Mouse (Mus musculus) CH12.LX (cell line): ENCODE data around the gene Tgfbr3. TPM values are rescaled to one million over a fixed set of nuclear protein-coding genes. Genes with fewer than 3 reads are reported as not detected.

Source experiments
- DNase-seq: peaks from one replicate; pipeline ENCODE4 v3.0.0-alpha.2; 2013; ENCODE audit errors: extremely low read depth
- H3K27ac ChIP-seq: 2 replicates; pipeline ENCODE4 v1.5.1; 2012; ENCODE audit warnings: low read depth, mild to moderate bottlenecking, control low read depth, moderate library complexity; ENCODE audit not compliant: insufficient read depth
- H3K27me3 ChIP-seq: replicated peaks from 2 replicates; pipeline ENCODE3; 2012; ENCODE audit warnings: inconsistent platforms
- H3K36me3 ChIP-seq, 2 experiments: replicated peaks in 1 of 2; 2 replicates each; pipeline versions ENCODE3 to v1.6.1; 2012; ENCODE audit warnings: inconsistent platforms in 1 of 2, low read length in 1 of 2, mild to moderate bottlenecking in 1 of 2, mixed read lengths in 1 of 2, moderate library complexity in 1 of 2; ENCODE audit not compliant: control insufficient read depth in 1 of 2, insufficient read depth in 1 of 2
- H3K4me1 ChIP-seq, 2 experiments: 2 replicates each; pipeline ENCODE4 v1.6.1; 2012; ENCODE audit warnings: inconsistent platforms in 1 of 2, moderate library complexity in 1 of 2; ENCODE audit not compliant: insufficient read depth in 2 of 2, control insufficient read depth in 1 of 2
- H3K4me2 ChIP-seq: 2 replicates; pipeline ENCODE4 v1.6.1; 2012; ENCODE audit warnings: low read depth, mild to moderate bottlenecking, control low read depth; ENCODE audit not compliant: poor library complexity, insufficient read depth, severe bottlenecking
- H3K4me3 ChIP-seq, 3 experiments: fragments of 150-350 bp in 1 of 3; sonication (generic) in 1 of 3; replicated peaks in 1 of 3; 2 replicates each; pipeline versions ENCODE3 to v1.5.1; 2011 to 2012; ENCODE audit warnings: low read depth in 2 of 3, low read length in 2 of 3, mild to moderate bottlenecking in 2 of 3, moderate library complexity in 2 of 3, control low read depth in 1 of 3, improper control_type of control experiment in 1 of 3, inconsistent platforms in 1 of 3, mixed read lengths in 1 of 3; ENCODE audit not compliant: poor library complexity in 1 of 3
- H3K79me2 ChIP-seq: replicated peaks from 2 replicates; pipeline ENCODE4 v1.6.1; 2012; ENCODE audit warnings: mild to moderate bottlenecking, moderate library complexity; ENCODE audit not compliant: control insufficient read depth, poor library complexity, insufficient read depth, severe bottlenecking; ENCODE audit errors: extremely low read depth
- H3K9ac ChIP-seq: 2 replicates; pipeline ENCODE4 v1.6.1; 2012; ENCODE audit warnings: low read depth, mild to moderate bottlenecking, control low read depth, moderate library complexity; ENCODE audit not compliant: insufficient read depth
- H3K9me3 ChIP-seq: replicated peaks from 2 replicates; pipeline ENCODE3; 2012; ENCODE audit warnings: low read length, inconsistent platforms, mixed read lengths
- CHD2 ChIP-seq: IDR thresholded peaks from 2 replicates; pipeline ENCODE4 v1.6.1; 2011; ENCODE audit warnings: low read length, improper control_type of control experiment
- ETS1 ChIP-seq: conservative IDR thresholded peaks from 2 replicates; pipeline ENCODE4 v1.6.1; 2012; ENCODE audit warnings: low read depth, mild to moderate bottlenecking, inconsistent platforms, low read length, improper control_type of control experiment, moderate library complexity
- HCFC1 ChIP-seq: IDR thresholded peaks from 2 replicates; pipeline ENCODE4 v1.6.1; 2012; ENCODE audit warnings: low read depth, mild to moderate bottlenecking, inconsistent platforms, low read length, improper control_type of control experiment
- MAFK ChIP-seq: IDR thresholded peaks from 2 replicates; pipeline ENCODE4 v1.6.1; 2011; ENCODE audit warnings: low read length, improper control_type of control experiment; ENCODE audit not compliant: insufficient replicate concordance
- MAX ChIP-seq: IDR thresholded peaks from 2 replicates; pipeline ENCODE4 v1.6.1; 2011; ENCODE audit warnings: low read length, improper control_type of control experiment
- MXI1 ChIP-seq: IDR thresholded peaks from 2 replicates; pipeline ENCODE4 v1.6.1; 2011; ENCODE audit warnings: mild to moderate bottlenecking, low read depth, low read length, improper control_type of control experiment
- NELFE ChIP-seq: IDR thresholded peaks from 2 replicates; pipeline ENCODE4 v1.6.1; 2011; ENCODE audit warnings: low read depth, low read length, improper control_type of control experiment
- NRF1 ChIP-seq: IDR thresholded peaks from 2 replicates; pipeline ENCODE4 v1.6.1; 2014; ENCODE audit warnings: low read depth, mild to moderate bottlenecking, inconsistent platforms, low read length, improper control_type of control experiment, moderate library complexity
- ZMIZ1 ChIP-seq: IDR thresholded peaks from 2 replicates; pipeline ENCODE4 v1.6.1; 2012; ENCODE audit warnings: low read depth, mild to moderate bottlenecking, inconsistent platforms, low read length, improper control_type of control experiment
- dilution Hi-C: fragments of 300-500 bp; cut with MboI; formaldehyde crosslinking; loops from 2 replicates; pipeline ENCODE4 v1.14.3; 2020; ENCODE audit warnings: low sequenced_read_pairs; ENCODE audit not compliant: extremely low pct_unique_long_range_greater_than_20kb, extremely low pct_ligation_motif_present
- in situ Hi-C: fragments of 300-500 bp; cut with MboI; formaldehyde crosslinking; loops from 3 replicates; pipeline ENCODE4 v1.14.3; 2019; ENCODE audit warnings: low sequenced_read_pairs, low pct_ligation_motif_present, low pct_unique_long_range_greater_than_20kb, mixed read lengths
- polyA plus RNA-seq: library from polyadenylated mRNA; unstranded; fragments of >175 nt; gene quantifications from 2 replicates; pipeline ENCODE4 v1.2.1, GENCODE M21; 2012; ENCODE audit warnings: low read depth; ENCODE audit not compliant: insufficient read length
- total RNA-seq, 2 experiments: library from RNA; depleted of rRNA; stranded (reverse); fragments of 300-350 nt in 1 of 2; fragments of >200 nt in 1 of 2; gene quantifications; 2 replicates each; pipeline ENCODE4 v1.2.3; 2012 to 2014

Gene Tgfbr3
- total and polyA plus RNA-seq, 3 experiments = 0.13 to 0.46 (median 0.30) TPM

- H3K9me3 ChIP-seq = no peaks in the 10 kb centered on the region
- no peaks in the 10 kb centered on the region for H3K27me3 ChIP-seq
- no peaks in the 10 kb centered on the region for H3K36me3 ChIP-seq
- H3K4me1 ChIP-seq = peaks cover 5 to 9% of the 10 kb centered on the region in 2 experiments
- no peak overlapping the region for H3K9ac ChIP-seq
- dilution Hi-C loops (no loop called here), in situ Hi-C loops (no loop called here)
- no peaks in the 10 kb centered on the region for H3K79me2 ChIP-seq
- H3K4me3 ChIP-seq = no peak overlapping the region
- no peak overlapping the region for H3K27ac ChIP-seq
- TF ChIP-seq NELFE (no peak), MAFK (no peak)
- H3K4me2 ChIP-seq = no peak overlapping the region
- no peak for DNase-seq
These were observed 86.4 kb downstream of the Tgfbr3 start for GRCm38 (mm10) chr5:107202801-107203559.

DNA sequence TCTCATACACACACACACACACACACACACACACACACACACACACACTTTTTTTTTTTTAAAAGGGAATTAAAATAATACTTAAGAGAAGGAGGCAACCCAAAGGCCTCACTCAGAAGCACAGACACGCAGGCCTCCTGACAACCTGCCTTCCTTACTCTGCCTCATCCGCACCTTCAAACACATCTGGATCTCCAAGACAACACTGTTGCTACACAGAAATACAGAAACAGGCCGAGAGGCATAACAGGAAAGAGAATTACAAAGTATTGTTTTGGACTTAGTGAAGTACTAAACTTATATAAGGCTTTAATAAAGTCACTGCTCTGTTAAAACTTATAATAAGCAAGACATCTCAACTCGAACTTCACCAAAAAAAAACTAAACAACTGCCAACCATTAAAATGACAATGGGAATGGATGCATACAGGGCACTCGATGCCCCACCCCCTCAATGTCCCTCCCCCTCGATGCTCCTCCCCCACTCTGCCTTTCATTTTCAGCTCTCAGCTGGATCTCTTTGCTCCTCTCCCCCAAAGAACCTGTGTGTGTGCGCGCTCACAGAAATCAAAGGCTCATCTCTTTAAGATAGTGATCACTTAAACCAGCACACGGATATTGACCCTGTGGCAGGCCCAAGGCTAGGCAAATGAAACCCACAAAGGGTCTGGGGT is 87.8 kb downstream of the Tgfbr3 start:
- dilution Hi-C loops (no loop called here), in situ Hi-C loops (no loop called here)
- H3K79me2 ChIP-seq = no peaks in the 10 kb centered on the region
- H3K4me3 ChIP-seq = no peak overlapping the region
- no peaks in the 10 kb centered on the region for H3K9me3 ChIP-seq
- no peak for TF ChIP-seq MXI1
- TF ChIP-seq NRF1 = no peak
- no peak for TF ChIP-seq ZMIZ1
- no peak for TF ChIP-seq ETS1
- TF ChIP-seq MAFK = no peak
- no peak for TF ChIP-seq MAX
- DNase-seq = no peak
- no peaks in the 10 kb centered on the region for H3K36me3 ChIP-seq
- H3K9ac ChIP-seq = no peak overlapping the region
- no peaks in the 10 kb centered on the region; a peak in 1 of 4 replicates for H3K4me1 ChIP-seq
- H3K27ac ChIP-seq = no peak overlapping the region
- no peak overlapping the region for H3K4me2 ChIP-seq
- H3K27me3 ChIP-seq = no peaks in the 10 kb centered on the region

GRCm38 (mm10) chr5:107200853-107201341 is 88.5 kb downstream of the Tgfbr3 start:
- Histone ChIP-seq H3K4me1 (no peaks in the 10 kb centered on the region; a peak in 1 of 4 replicates), H3K36me3 (no peaks in the 10 kb centered on the region), H3K27me3 (no peaks in the 10 kb centered on the region), H3K79me2 (no peaks in the 10 kb centered on the region), H3K27ac (no peak overlapping the region), H3K4me2 (no peak overlapping the region), H3K9me3 (no peaks in the 10 kb centered on the region), H3K9ac (no peak overlapping the region), H3K4me3 (no peak overlapping the region)
- no peak for TF ChIP-seq CHD2
- TF ChIP-seq HCFC1 = no peak
- dilution Hi-C loops (no loop called here), in situ Hi-C loops (no loop called here)
- no peak for DNase-seq
